Mouse (Mus musculus) hindbrain, embryonic 14.5 days (tissue): ENCODE data around the gene Golga7b. TPM values are rescaled to one million over a fixed set of nuclear protein-coding genes. Genes with fewer than 3 reads are reported as not detected.

Experiments used
- ATAC-seq: fragments of 200-750 bp; cut with Nextera tagmentation; 2 replicates; pipeline ENCODE4 v1.8.0; 2017; ENCODE audit warnings: moderate number of reproducible peaks, mild to moderate bottlenecking, moderate TSS enrichment, moderate library complexity; ENCODE audit not compliant: low FRiP score
- DNase-seq: peaks from one replicate; pipeline ENCODE4 v3.0.0-alpha.2; 2015; ENCODE audit warnings: low spot score
- H3K27ac ChIP-seq: fragments of 300-500 bp; sonication (generic); 2 replicates; pipeline ENCODE4 v1.5.1; 2014; ENCODE audit warnings: mild to moderate bottlenecking, moderate library complexity
- H3K27me3 ChIP-seq: fragments of 300-500 bp; sonication (generic); 2 replicates; pipeline ENCODE4 v1.6.1; 2014; ENCODE audit warnings: mild to moderate bottlenecking, low read length, mixed read lengths; ENCODE audit not compliant: control insufficient read depth, insufficient read depth
- H3K36me3 ChIP-seq: fragments of 300-500 bp; sonication (generic); replicated peaks from 2 replicates; pipeline ENCODE4 v1.6.1; 2014; ENCODE audit not compliant: control insufficient read depth, insufficient read depth
- H3K4me1 ChIP-seq: fragments of 300-500 bp; sonication (generic); replicated peaks from 2 replicates; pipeline ENCODE4 v1.6.1; 2014; ENCODE audit warnings: antibody characterized with exemption, low read length, mixed read lengths; ENCODE audit not compliant: control insufficient read depth, insufficient read depth
- H3K4me2 ChIP-seq: fragments of 300-500 bp; sonication (generic); replicated peaks from 2 replicates; pipeline ENCODE4 v1.6.1; 2014; ENCODE audit warnings: mild to moderate bottlenecking, moderate library complexity
- H3K4me3 ChIP-seq: fragments of 300-500 bp; sonication (generic); replicated peaks from 2 replicates; pipeline ENCODE4 v1.5.1; 2014; ENCODE audit warnings: mild to moderate bottlenecking, low read length
- H3K9ac ChIP-seq: fragments of 300-500 bp; sonication (generic); 2 replicates; pipeline ENCODE4 v1.6.1; 2014
- H3K9me3 ChIP-seq: fragments of 300-500 bp; sonication (generic); 2 replicates; pipeline ENCODE4 v1.6.1; 2016; ENCODE audit warnings: low read length; ENCODE audit not compliant: control insufficient read depth
- WGBS: fragments of 180-500 bp; shearing (Covaris S2); extraction: QIAGEN DNeasy Blood & Tissue Kit; methylation state at CpG from one replicate; pipeline ENCODE4 v1.1.7; 2014; 5-methylcytosine and 5-hydroxymethylcytosine counted together
- polyA plus RNA-seq: library from polyadenylated mRNA; unstranded; fragments of >200 nt; fragmentation: Nextera tagmentation; extraction: Ambion mirVana; gene quantifications from 2 replicates; pipeline ENCODE4 v1.2.1, GENCODE M21; 2014

Golga7b gene
- polyA plus RNA-seq, 1 experiment from 2014 or later: 46.8 TPM

GRCm38 (mm10) chr19:42258031-42258430, 10.7 kb downstream of the Golga7b start:
- Histone ChIP-seq H3K27me3 (peaks cover 7% of the 10 kb centered on the region; the same call in 1 of the 2 replicates), H3K4me3 (no peak overlapping the region), H3K9ac (no peak overlapping the region), H3K4me2 (0 out of 2 replicates have a peak overlapping the region, but pooled peaks have one; percentile 7), H3K4me1 (peaks cover 31% of the 10 kb centered on the region), H3K27ac (no peak overlapping the region), H3K9me3 (no peaks in the 10 kb centered on the region), H3K36me3 (no peaks in the 10 kb centered on the region)
- DNase-seq: no peak
- no peak for ATAC-seq
- WGBS: 73% methylated on average over 3 of the region's 3 CpGs

- H3K4me3 ChIP-seq: no peak overlapping the region
- H3K36me3 ChIP-seq: no peaks in the 10 kb centered on the region
- ATAC-seq: no peak
- no peaks in the 10 kb centered on the region for H3K9me3 ChIP-seq
- DNase-seq: no peak
- 77% methylated on average over 5 of the region's 5 CpGs for WGBS
- H3K4me1 ChIP-seq: peaks cover 31% of the 10 kb centered on the region
- no peak overlapping the region for H3K9ac ChIP-seq
- peaks cover 7% of the 10 kb centered on the region; the same call in 1 of the 2 replicates for H3K27me3 ChIP-seq
- 0 out of 2 replicates have a peak overlapping the region, but pooled peaks have one; percentile 7 for H3K4me2 ChIP-seq
- H3K27ac ChIP-seq: no peak overlapping the region
Observed at GRCm38 (mm10) chr19:42258596-42258995, 11.2 kb downstream of the Golga7b start.

- 86% methylated on average over 8 of the region's 8 CpGs for WGBS
Observed at GRCm38 (mm10) chr19:42260486-42260885, 13.1 kb downstream of the Golga7b start.

GRCm38 (mm10) chr19:42263524-42263923, 16.1 kb downstream of the Golga7b start:
- DNase-seq (no peak), ATAC-seq (no peak)
- peaks cover 30% of the 10 kb centered on the region for H3K36me3 ChIP-seq
- H3K9ac ChIP-seq: no peak overlapping the region
- peaks cover 10% of the 10 kb centered on the region for H3K4me1 ChIP-seq
- H3K9me3 ChIP-seq: no peaks in the 10 kb centered on the region
- no peaks in the 10 kb centered on the region for H3K27me3 ChIP-seq
- 59% methylated on average over 3 of the region's 3 CpGs for WGBS
- H3K4me3 ChIP-seq: no peak overlapping the region
- no peak overlapping the region for H3K4me2 ChIP-seq
- H3K27ac ChIP-seq: no peak overlapping the region

More at GRCm38 (mm10) chr19:42260486-42260885, 13.1 kb downstream of the Golga7b start:
- peaks cover 12% of the 10 kb centered on the region for H3K36me3 ChIP-seq
- no peak overlapping the region for H3K4me3 ChIP-seq
- no peaks in the 10 kb centered on the region for H3K27me3 ChIP-seq
- ATAC-seq (no peak), DNase-seq (no peak)
- H3K9ac ChIP-seq: no peak overlapping the region
- no peak overlapping the region for H3K4me2 ChIP-seq
- no peak overlapping the region for H3K27ac ChIP-seq
- H3K4me1 ChIP-seq: peaks cover 23% of the 10 kb centered on the region
- H3K9me3 ChIP-seq: no peaks in the 10 kb centered on the region

- no peak for DNase-seq
- H3K27me3 ChIP-seq: no peaks in the 10 kb centered on the region
- peak overlapping the region; percentile 45 for H3K4me2 ChIP-seq
- H3K4me3 ChIP-seq: peak overlapping the region; percentile 7; the same call in 1 of the 2 replicates
- no peak overlapping the region for H3K27ac ChIP-seq
- no peaks in the 10 kb centered on the region for H3K9me3 ChIP-seq
- H3K4me1 ChIP-seq: peaks cover 7% of the 10 kb centered on the region
- 2% methylated on average over 19 of the region's 19 CpGs for WGBS
- peak overlapping the region; percentile 45 for H3K9ac ChIP-seq
- peaks cover 30% of the 10 kb centered on the region for H3K36me3 ChIP-seq
- ATAC-seq: no peak
Observed at GRCm38 (mm10) chr19:42268337-42268736, 21.0 kb downstream of the Golga7b start.

- Histone ChIP-seq H3K9ac (no peak overlapping the region), H3K9me3 (no peaks in the 10 kb centered on the region), H3K27me3 (no peaks in the 10 kb centered on the region), H3K4me3 (no peak overlapping the region), H3K36me3 (peaks cover 22% of the 10 kb centered on the region), H3K4me2 (no peak overlapping the region), H3K27ac (no peak overlapping the region), H3K4me1 (peaks cover 7% of the 10 kb centered on the region)
- DNase-seq (no peak), ATAC-seq (no peak)
- WGBS: 45% methylated on average over 6 of the region's 6 CpGs
Observed at GRCm38 (mm10) chr19:42270119-42270518, 22.7 kb downstream of the Golga7b start.

- WGBS: 78% methylated on average over 7 of the region's 7 CpGs
- H3K4me1 ChIP-seq: peaks cover 7% of the 10 kb centered on the region
- H3K27ac ChIP-seq: no peak overlapping the region
- no peaks in the 10 kb centered on the region for H3K27me3 ChIP-seq
- no peaks in the 10 kb centered on the region for H3K9me3 ChIP-seq
- no peak for ATAC-seq
- DNase-seq: no peak
- no peak overlapping the region for H3K9ac ChIP-seq
- peaks cover 16% of the 10 kb centered on the region for H3K36me3 ChIP-seq
- no peak overlapping the region for H3K4me2 ChIP-seq
- no peak overlapping the region for H3K4me3 ChIP-seq
Observed at GRCm38 (mm10) chr19:42271182-42271581, 23.8 kb downstream of the Golga7b start.

- peak; percentile 51; the same call in 1 of the 2 replicates for ATAC-seq
- Histone ChIP-seq H3K4me1 (peaks cover 7% of the 10 kb centered on the region), H3K27me3 (no peaks in the 10 kb centered on the region), H3K4me3 (no peak overlapping the region), H3K36me3 (peaks cover 6% of the 10 kb centered on the region), H3K27ac (no peak overlapping the region), H3K9me3 (no peaks in the 10 kb centered on the region), H3K9ac (no peak overlapping the region), H3K4me2 (no peak overlapping the region)
- DNase-seq: peak; percentile 92
- 44% methylated on average over 14 of the region's 14 CpGs for WGBS
Observed at GRCm38 (mm10) chr19:42272003-42272963, 24.9 kb downstream of the Golga7b start.

GRCm38 (mm10) chr19:42277288-42277687, 29.9 kb downstream of the Golga7b start:
- Histone ChIP-seq H3K27ac (no peak overlapping the region), H3K36me3 (no peaks in the 10 kb centered on the region), H3K27me3 (no peaks in the 10 kb centered on the region), H3K4me1 (no peaks in the 10 kb centered on the region), H3K9ac (no peak overlapping the region), H3K9me3 (no peaks in the 10 kb centered on the region), H3K4me3 (no peak overlapping the region), H3K4me2 (no peak overlapping the region)
- DNase-seq: no peak
- WGBS: 86% methylated on average over 6 of the region's 6 CpGs
- ATAC-seq: no peak
